Mouse (Mus musculus) brain, embryonic 14.5 days (tissue): ENCODE measurements at regions not wholly inside any gene's neighbourhood (a gene's known extent, or its start where the extent isn't known, plus 50 kb on each side); places are given as distances from the start of the nearest gene placed in this dataset.

Source experiments
- CTCF ChIP-seq: fragments of 200-500 bp; IDR thresholded peaks from 2 replicates; pipeline ENCODE4 v1.5.1; 2012; ENCODE audit warnings: inconsistent platforms, mild to moderate bottlenecking, moderate library complexity, borderline replicate concordance; ENCODE audit not compliant: insufficient read depth, insufficient read length; ENCODE audit errors: extremely low read depth
- POLR2A ChIP-seq: fragments of 200-500 bp; IDR thresholded peaks from 2 replicates; pipeline ENCODE4 v1.6.1; 2012; ENCODE audit warnings: mild to moderate bottlenecking, inconsistent platforms, borderline replicate concordance; ENCODE audit not compliant: poor library complexity, insufficient read depth, insufficient read length, severe bottlenecking; ENCODE audit errors: extremely low read depth

GRCm38 (mm10) chr10:96709698-96710356 is 93.0 kb downstream of the Btg1 start:
- TF ChIP-seq CTCF: no peak
- TF ChIP-seq POLR2A: no peak
